Mouse (Mus musculus) olfactory bulb, adult 2 months (tissue): ENCODE results near the gene Insrr.

ENCODE experiments used
- CTCF ChIP-seq: fragments of 200-500 bp; IDR thresholded peaks from 2 replicates; pipeline ENCODE4 v1.5.1; 2012; ENCODE audit warnings: low read depth, mild to moderate bottlenecking, low read length, moderate library complexity; ENCODE audit not compliant: insufficient read depth
- POLR2A ChIP-seq: fragments of 200-500 bp; IDR thresholded peaks from 2 replicates; pipeline ENCODE4 v1.6.1; 2012; ENCODE audit warnings: mild to moderate bottlenecking, low read depth, low read length, moderate library complexity; ENCODE audit not compliant: insufficient read depth

DNA sequence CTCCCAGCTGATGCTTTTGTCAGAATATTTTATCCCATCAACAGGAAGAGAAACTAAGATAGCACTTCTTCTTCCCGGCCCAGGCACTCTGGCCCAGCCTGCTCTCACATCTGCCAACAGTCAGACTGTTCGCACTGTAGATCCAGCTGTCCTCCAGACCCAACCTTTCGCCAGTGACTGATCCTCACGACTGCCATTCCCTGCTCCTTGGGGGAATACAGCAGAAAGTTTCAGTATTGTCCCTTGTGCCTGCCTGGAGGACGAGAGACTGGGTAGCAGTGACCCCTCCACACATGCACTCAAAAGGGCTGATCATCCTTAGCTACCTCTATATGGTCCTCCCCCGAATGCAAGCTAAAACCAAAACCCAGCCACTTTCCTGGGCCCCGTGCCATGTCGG lies 59.2 kb downstream of the Insrr start:
- no peak for TF ChIP-seq POLR2A
- TF ChIP-seq CTCF: no peak
